ENCODE assay signal across 16 mouse cellular contexts in genomic region chr14:21310530-21310929, GRCm38 (mm10).
DNase-seq lines count a peak whose midpoint lies in the region; ATAC-seq and TF ChIP-seq lines count a peak whose summit lies in the region.
"Had no signal": no experiment of that assay in that cellular context is flagged by ENCODE, and none has a peak within 500 bp of the region (broad histone marks: within the 10 kb centered on the region; RNA-seq: fewer than 3 reads in every experiment).

No protein-coding gene starts in this region.

- no peak for ATAC-seq in lung, embryonic 14.5 days (ENCODE audit: insufficient read depth)
- no peak for ATAC-seq in heart, embryonic 12.5 days (ENCODE audit: insufficient number of reproducible peaks, low FRiP score)
- ATAC-seq: lung, postnatal 0 days had no signal

- no peak for TF ChIP-seq CTCF in lung, embryonic 14.5 days (IDR thresholded peaks at IDR 0.05; ENCODE audit: low read depth)

- DNase-seq in lung, embryonic 14.5 days, result peak; percentile 31
- no peak for DNase-seq in lung, postnatal 25 days (ENCODE audit: low spot score)
- DNase-seq in layer of hippocampus, adult 9-11 months, result peak; percentile 78
- DNase-seq in left cerebral cortex, postnatal 36 days (ENCODE audit: low spot score in 2 of 2), result peak; percentile 39 to 43
- no peak for DNase-seq in spleen, postnatal 10 days (ENCODE audit: low spot score in 2 of 2)
- DNase-seq in testis, postnatal 10 days (ENCODE audit: low spot score), result no peak
- DNase-seq in lung, postnatal 14 days, result no peak
- DNase-seq: heart, postnatal 4 days; kidney, postnatal 25 days; thymus, postnatal 4 days had no signal

- 82% methylated on average over 5 of the region's 5 CpGs for WGBS in lung, embryonic 14.5 days
- 90% methylated on average over 5 of the region's 5 CpGs for WGBS in heart, embryonic 12.5 days

- no peak overlapping the region for H3K9ac ChIP-seq in lung, embryonic 14.5 days
- no peak overlapping the region for H3K9ac ChIP-seq in heart, embryonic 12.5 days
- H3K9ac ChIP-seq: stomach, embryonic 15.5 days had no signal

- peaks cover 6% of the 10 kb centered on the region for H3K4me1 ChIP-seq in lung, embryonic 14.5 days (ENCODE audit: insufficient read depth)
- H3K4me1 ChIP-seq in heart, embryonic 12.5 days (replicated peaks), result peaks cover 10% of the 10 kb centered on the region

- no peak overlapping the region for H3K27ac ChIP-seq in lung, embryonic 14.5 days (ENCODE audit: low read depth)
- H3K27ac ChIP-seq in heart, embryonic 12.5 days (ENCODE audit: poor library complexity, severe bottlenecking), result no peak overlapping the region
- H3K27ac ChIP-seq: forebrain, embryonic 10.5 days; stomach, embryonic 15.5 days had no signal

- no peak overlapping the region for H3K4me2 ChIP-seq in lung, embryonic 14.5 days
- H3K4me2 ChIP-seq in heart, embryonic 12.5 days, result no peak overlapping the region
- H3K4me2 ChIP-seq: liver, embryonic 11.5 days; midbrain, embryonic 11.5 days; stomach, embryonic 15.5 days had no signal

- no peaks in the 10 kb centered on the region for H3K27me3 ChIP-seq in lung, embryonic 14.5 days (ENCODE audit: insufficient read depth, low read length)
- H3K27me3 ChIP-seq in heart, embryonic 12.5 days (replicated peaks), result no peaks in the 10 kb centered on the region
- H3K27me3 ChIP-seq: stomach, embryonic 15.5 days had no signal

- H3K4me3 ChIP-seq in lung, embryonic 14.5 days (ENCODE audit: low read depth, low read length), result no peak overlapping the region
- no peak overlapping the region for H3K4me3 ChIP-seq in heart, embryonic 12.5 days
- H3K4me3 ChIP-seq: forebrain, embryonic 10.5 days; stomach, embryonic 15.5 days had no signal

- intact Hi-C loops in left cerebral cortex, postnatal 36 days (cut with DNase I), result loop anchor here (5.0 kb wide), 2 partner anchors 58 to 158 kb away; no protein-coding TSS in a partner anchor

- H3K9me3 ChIP-seq in lung, embryonic 14.5 days (ENCODE audit: low read depth, low read length), result no peaks in the 10 kb centered on the region
- H3K9me3 ChIP-seq in heart, embryonic 12.5 days (replicated peaks), result no peaks in the 10 kb centered on the region
- H3K9me3 ChIP-seq: forebrain, embryonic 10.5 days; stomach, embryonic 15.5 days had no signal

- no peaks in the 10 kb centered on the region for H3K36me3 ChIP-seq in lung, embryonic 14.5 days (ENCODE audit: insufficient read depth)
- H3K36me3 ChIP-seq in heart, embryonic 12.5 days, result no peaks in the 10 kb centered on the region
- H3K36me3 ChIP-seq: forebrain, embryonic 10.5 days; stomach, embryonic 15.5 days had no signal

Comparison
In these comparisons a context has a peak if more than half of its experiments do, and no peak if none do; other contexts are left out.
1. DNase-seq: peak in lung, embryonic 14.5 days (single experiment), layer of hippocampus, adult 9-11 months (single experiment) and left cerebral cortex, postnatal 36 days (2 of 2); none in lung, postnatal 25 days (single experiment), spleen, postnatal 10 days (0 of 2), testis, postnatal 10 days (single experiment) and lung, postnatal 14 days (single experiment).